Mouse (Mus musculus): ENCODE measurements at regions not wholly inside any gene's neighbourhood (a gene's known extent, or its start where the extent isn't known, plus 50 kb on each side); places are given as distances from the start of the nearest gene placed in this dataset.

- no peak for DNase-seq (ENCODE audit: low spot score)
Observed at GRCm38 (mm10) chr3:50940656-50941055, 283.6 kb upstream of the Noct start.

GRCm38 (mm10) chr3:50953456-50953855 lies 270.8 kb upstream of the Noct start:
- DNase-seq (ENCODE audit: low spot score): no peak

- DNase-seq (ENCODE audit: low spot score): no peak
Observed at GRCm38 (mm10) chr3:50970386-50970785, 253.9 kb upstream of the Noct start.

GRCm38 (mm10) chr3:50973081-50973480 lies 251.2 kb upstream of the Noct start:
- no peak for DNase-seq (ENCODE audit: low spot score)

- no peak for DNase-seq (ENCODE audit: low spot score)
Observed at GRCm38 (mm10) chr3:50976141-50976780, 248.0 kb upstream of the Noct start.

- no peak for DNase-seq (ENCODE audit: low spot score)
Observed at GRCm38 (mm10) chr3:50976818-50977217, 247.4 kb upstream of the Noct start.

- DNase-seq (ENCODE audit: low spot score): no peak
Observed at GRCm38 (mm10) chr3:50978636-50979035, 245.6 kb upstream of the Noct start.

GRCm38 (mm10) chr3:50979592-50979991 lies 244.7 kb upstream of the Noct start:
- DNase-seq (ENCODE audit: low spot score): no peak

GRCm38 (mm10) chr3:50981751-50982150 lies 242.5 kb upstream of the Noct start:
- no peak for DNase-seq (ENCODE audit: low spot score)

GRCm38 (mm10) chr3:50982649-50983048 lies 241.6 kb upstream of the Noct start:
- DNase-seq (ENCODE audit: low spot score): no peak

GRCm38 (mm10) chr3:50983126-50983525 lies 241.1 kb upstream of the Noct start:
- peak; percentile 14 for DNase-seq (ENCODE audit: low spot score)

- no peak for DNase-seq (ENCODE audit: low spot score)
Observed at GRCm38 (mm10) chr3:50983962-50984765, 240.1 kb upstream of the Noct start.

- no peak for DNase-seq (ENCODE audit: low spot score)
Observed at GRCm38 (mm10) chr3:50987821-50988220, 236.4 kb upstream of the Noct start.

GRCm38 (mm10) chr3:50990810-50991209 lies 233.4 kb upstream of the Noct start:
- no peak for DNase-seq (ENCODE audit: low spot score)

GRCm38 (mm10) chr3:50992581-50993313 lies 231.5 kb upstream of the Noct start:
- no peak for DNase-seq (ENCODE audit: low spot score)

- DNase-seq (ENCODE audit: low spot score): no peak
Observed at GRCm38 (mm10) chr3:50999745-51000144, 224.5 kb upstream of the Noct start.

GRCm38 (mm10) chr3:51000938-51001337 lies 223.3 kb upstream of the Noct start:
- DNase-seq (ENCODE audit: low spot score): no peak

- DNase-seq (ENCODE audit: low spot score): peak; percentile 16
Observed at GRCm38 (mm10) chr3:51002662-51003061, 221.6 kb upstream of the Noct start.

GRCm38 (mm10) chr3:51003506-51004170 lies 220.6 kb upstream of the Noct start:
- DNase-seq (ENCODE audit: low spot score): no peak

- DNase-seq (ENCODE audit: low spot score): no peak
Observed at GRCm38 (mm10) chr3:51004216-51004615, 220.0 kb upstream of the Noct start.

- no peak for DNase-seq (ENCODE audit: low spot score)
Observed at GRCm38 (mm10) chr3:51009098-51009497, 215.1 kb upstream of the Noct start.

- no peak for DNase-seq (ENCODE audit: low spot score)
Observed at GRCm38 (mm10) chr3:51019650-51020346, 204.4 kb upstream of the Noct start.

All from urinary bladder, postnatal 14 days (tissue).